In genomic region chr14:25551731-25552130, GRCm38 (mm10) we compare ENCODE assay signal across 12 mouse cellular contexts.
DNase-seq lines count a peak whose midpoint lies in the region; ATAC-seq lines count a peak whose summit lies in the region.
"Had no signal": no experiment of that assay in that cellular context is flagged by ENCODE, and none has a peak within 500 bp of the region (broad histone marks: within the 10 kb centered on the region; RNA-seq: fewer than 3 reads in every experiment).

No protein-coding gene starts in this region.

- no peak overlapping the region for H3K4me2 ChIP-seq in embryonic facial prominence, embryonic 15.5 days (replicated peaks)
- H3K4me2 ChIP-seq: liver, embryonic 12.5 days had no signal

- DNase-seq in heart, embryonic 10.5 days (ENCODE audit: low spot score), result no peak
- no peak for DNase-seq in heart, postnatal 36 days
- DNase-seq in CD4-positive, CD25-positive, alpha-beta regulatory T cell, adult 2 months (ENCODE audit: low read depth, low spot score), result peak; percentile 47
- DNase-seq in thymus, postnatal 14 days, result no peak
- DNase-seq in gastrocnemius, postnatal 4 days (ENCODE audit: low spot score in 2 of 2), result no peak
- no peak for DNase-seq in layer of hippocampus, adult 18-20 months (ENCODE audit: low spot score in 2 of 2)
- DNase-seq: adrenal gland, adult 8-10 months; cerebellum, adult 9-11 months had no signal

- 0 out of 2 replicates have a peak overlapping the region, but pooled peaks have one; percentile 8 for H3K27ac ChIP-seq in heart, embryonic 10.5 days
- H3K27ac ChIP-seq in embryonic facial prominence, embryonic 15.5 days (replicated peaks), result no peak overlapping the region
- H3K27ac ChIP-seq: liver, embryonic 12.5 days had no signal

- H3K9ac ChIP-seq in embryonic facial prominence, embryonic 15.5 days, result no peak overlapping the region
- H3K9ac ChIP-seq: liver, embryonic 12.5 days had no signal

- no peaks in the 10 kb centered on the region for H3K27me3 ChIP-seq in heart, embryonic 10.5 days (ENCODE audit: insufficient read depth, poor library complexity, severe bottlenecking)
- no peaks in the 10 kb centered on the region for H3K27me3 ChIP-seq in embryonic facial prominence, embryonic 15.5 days
- H3K27me3 ChIP-seq: liver, embryonic 12.5 days had no signal

- no peak overlapping the region for H3K4me3 ChIP-seq in heart, embryonic 10.5 days
- H3K4me3 ChIP-seq in embryonic facial prominence, embryonic 15.5 days (replicated peaks), result no peak overlapping the region
- H3K4me3 ChIP-seq: layer of hippocampus, adult 2 months; liver, embryonic 12.5 days had no signal

- no peaks in the 10 kb centered on the region for H3K9me3 ChIP-seq in heart, embryonic 10.5 days
- H3K9me3 ChIP-seq in embryonic facial prominence, embryonic 15.5 days (replicated peaks), result no peaks in the 10 kb centered on the region
- H3K9me3 ChIP-seq: liver, embryonic 12.5 days had no signal

- H3K4me1 ChIP-seq in heart, embryonic 10.5 days, result peaks cover 76% of the 10 kb centered on the region
- H3K4me1 ChIP-seq in embryonic facial prominence, embryonic 15.5 days, result peaks cover 82% of the 10 kb centered on the region

- 44% methylated on average over 2 of the region's 2 CpGs for WGBS in heart, embryonic 10.5 days
- WGBS in embryonic facial prominence, embryonic 15.5 days, result 15% methylated on average over 2 of the region's 2 CpGs

- peaks cover 37% of the 10 kb centered on the region for H3K36me3 ChIP-seq in heart, embryonic 10.5 days
- no peaks in the 10 kb centered on the region for H3K36me3 ChIP-seq in embryonic facial prominence, embryonic 15.5 days

- peak; percentile 39; the same call in 1 of the 2 replicates for ATAC-seq in embryonic facial prominence, embryonic 15.5 days (ENCODE audit: insufficient number of reproducible peaks, low FRiP score, low TSS enrichment, low read depth)
- peak; percentile 27; the same call in 1 of the 2 replicates for ATAC-seq in megakaryocyte-erythroid progenitor cell, adult 5-6 weeks (replicated peaks; ENCODE audit: low FRiP score, low TSS enrichment, poor library complexity, severe bottlenecking)
- ATAC-seq: liver, embryonic 12.5 days had no signal

- intact Hi-C loops in heart, postnatal 36 days (cut with DNase I), result no loop called here
